Mouse (Mus musculus) cerebellum, adult 9-10 months (tissue): ENCODE measurements around the gene Cdt1.

Experiments used
- DNase-seq: peaks from one replicate; pipeline ENCODE4 v3.0.0; 2022

Cdt1 gene

DNA sequence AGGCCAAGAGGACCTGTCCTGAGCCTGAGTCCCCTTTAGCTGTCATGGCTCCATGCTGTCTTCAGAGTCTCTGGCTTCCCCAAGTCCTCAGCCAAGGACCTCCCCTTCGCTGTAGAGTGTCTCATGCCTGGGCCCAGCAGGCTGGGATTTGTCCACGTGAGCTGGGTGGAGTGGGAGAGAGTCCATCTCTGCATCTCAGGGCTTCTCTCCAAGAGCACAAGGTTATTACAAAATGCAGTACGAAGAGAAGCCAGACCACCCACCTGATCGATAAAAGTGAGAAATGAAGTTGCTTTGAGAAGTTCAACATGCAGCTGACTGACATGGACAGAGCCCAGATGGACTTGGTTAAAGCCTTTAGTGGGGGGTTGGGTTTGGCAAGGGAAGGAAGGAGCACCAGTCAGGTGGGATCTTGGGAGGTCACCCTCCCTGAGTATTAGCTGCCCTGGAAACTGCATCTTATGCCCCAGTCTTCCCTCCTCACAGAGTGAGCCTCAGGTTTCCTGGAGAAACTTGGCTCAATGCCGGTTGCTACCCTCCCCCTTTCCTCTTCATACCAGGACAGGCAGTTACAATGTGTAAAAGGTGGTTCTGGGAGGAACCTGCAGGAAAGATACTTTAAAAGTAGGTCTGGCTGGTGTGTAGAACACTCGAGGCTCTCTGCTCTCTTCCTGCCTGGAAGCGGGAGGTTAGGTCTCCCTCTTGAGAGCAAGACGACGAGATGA, 48.5 kb downstream of the Cdt1 start:
- DNase-seq: no peak

DNA sequence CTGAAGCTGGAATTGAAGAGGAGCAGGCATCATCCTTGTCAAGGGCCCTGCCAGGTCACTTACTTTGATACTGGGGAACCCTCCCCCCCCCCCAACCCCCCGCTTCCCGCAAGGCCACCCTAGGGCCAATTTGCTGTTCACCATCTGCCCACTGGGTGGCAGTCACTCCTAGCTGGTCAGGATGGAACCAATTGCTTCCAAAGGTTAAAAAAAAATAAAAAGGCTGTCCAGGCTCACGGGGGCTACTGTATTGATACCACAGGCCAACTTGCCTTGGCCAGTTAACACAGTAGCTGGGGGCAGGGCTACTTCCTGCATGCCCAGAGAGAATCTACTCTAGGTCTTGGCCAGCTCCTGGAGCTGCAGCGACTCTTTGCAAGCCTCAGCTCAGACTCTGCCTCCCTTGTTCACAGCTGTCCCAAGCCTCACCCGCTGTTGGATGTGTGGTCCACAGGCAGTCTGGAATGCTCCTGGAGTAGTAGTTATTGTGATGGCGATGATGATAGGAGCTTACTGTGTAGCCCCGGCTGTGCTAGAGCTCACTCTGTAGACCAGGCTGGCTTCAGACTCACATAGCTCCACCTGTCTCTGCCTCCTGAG, 50.2 kb downstream of the Cdt1 start:
- peak; percentile 88 for DNase-seq

DNA sequence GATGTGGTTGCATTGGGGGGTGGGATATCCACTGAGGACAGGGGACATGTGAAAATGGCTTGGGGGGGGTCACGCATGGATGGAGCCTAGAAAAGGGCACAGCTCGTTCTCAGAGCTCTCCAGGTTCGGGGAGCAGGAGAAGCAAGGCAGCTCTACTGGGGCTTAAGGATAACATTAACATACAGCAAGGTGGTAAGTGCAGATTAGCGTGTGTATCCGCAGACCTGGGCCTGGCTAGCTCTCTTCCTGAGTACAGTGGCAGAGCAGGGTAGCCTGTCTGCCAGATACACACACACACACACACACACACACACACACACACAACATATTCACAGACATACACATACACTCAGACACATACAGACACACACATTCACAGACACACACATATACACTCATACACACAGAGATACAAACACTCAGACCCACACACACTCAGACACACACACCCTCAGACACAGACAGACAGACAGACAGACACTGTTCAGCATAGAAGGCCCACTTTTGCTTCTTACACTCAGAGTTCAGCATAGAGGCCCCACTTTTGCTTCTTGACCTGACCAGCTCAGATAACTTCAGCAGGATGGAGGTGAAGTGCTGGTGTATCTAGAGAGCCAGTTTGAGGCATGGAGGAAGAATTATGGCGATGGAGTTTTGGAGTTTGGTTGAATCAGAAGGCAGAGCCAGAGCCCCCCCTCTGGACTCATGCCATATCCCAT, 51.0 kb downstream of the Cdt1 start:
- no peak for DNase-seq

DNA sequence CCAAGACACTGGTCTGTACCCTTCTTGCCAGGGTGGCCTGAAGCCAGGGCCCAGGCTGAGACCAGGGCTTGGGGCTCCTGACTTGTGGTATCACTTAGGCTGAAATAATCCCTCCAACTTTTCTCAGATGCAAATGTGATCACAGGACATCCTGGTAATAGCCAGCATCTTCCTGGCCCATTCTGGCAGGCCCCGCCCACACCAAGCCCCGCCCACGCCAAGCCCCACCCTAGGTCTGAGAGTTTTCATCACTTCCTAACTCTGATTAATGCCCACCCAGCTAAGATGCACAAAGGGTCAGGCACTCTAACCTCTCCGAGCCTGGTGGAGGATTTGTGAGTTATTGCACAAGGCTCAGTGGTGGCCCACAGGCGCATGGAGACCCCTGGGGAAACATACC, 52.6 kb downstream of the Cdt1 start:
- no peak for DNase-seq

DNA sequence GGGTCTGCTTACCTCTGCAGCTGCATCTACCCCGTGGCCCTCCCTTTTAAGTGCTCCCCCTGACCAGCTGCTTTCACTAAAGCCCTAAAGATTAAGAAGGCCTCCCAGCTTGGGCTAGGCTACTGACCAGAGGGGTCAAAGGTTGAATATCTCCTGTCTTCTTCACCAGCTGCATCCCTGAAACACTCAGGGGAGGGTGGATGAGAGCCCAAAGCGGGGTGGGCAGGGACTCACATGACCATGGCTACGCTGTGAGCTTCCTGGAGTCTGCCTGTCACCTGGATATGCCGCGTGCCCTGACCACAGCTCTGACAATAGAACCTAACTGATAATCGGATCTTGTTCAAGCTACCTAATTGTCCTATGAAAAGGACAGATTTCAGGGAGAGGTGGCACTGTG, 54.9 kb downstream of the Cdt1 start, which contains the start of gene Pabpn1l:
TSS of gene Pabpn1l (minus strand) at position 13 of the 400 bp plus-strand sequence.
- no peak for DNase-seq
